Mouse (Mus musculus) urinary bladder, postnatal 25 days (tissue): ENCODE measurements around the gene Rerg.

Source experiments
- DNase-seq: peaks from one replicate; pipeline ENCODE4 v3.0.0; 2022; ENCODE audit warnings: low spot score

Rerg gene

DNA sequence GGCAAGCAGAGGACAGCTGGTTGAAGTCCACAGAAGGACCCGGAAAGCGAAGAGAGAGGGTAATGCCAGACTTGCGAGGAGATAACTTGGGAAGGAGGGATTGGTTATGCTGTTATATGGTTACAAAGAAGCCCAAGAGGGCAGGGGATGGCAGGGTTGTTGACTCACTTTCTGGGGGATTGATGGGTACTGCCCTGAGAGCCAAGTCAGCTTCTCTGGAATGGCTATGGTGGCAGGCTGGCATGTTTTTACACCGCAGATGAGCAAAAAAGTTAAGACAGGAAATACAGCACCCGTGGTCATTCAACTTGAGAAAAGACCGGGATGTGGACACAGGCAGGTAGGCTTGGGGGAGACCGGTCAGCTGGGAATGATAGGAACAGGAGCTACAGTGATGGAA lies 7.8 kb downstream of the Rerg start:
- no peak for DNase-seq

DNA sequence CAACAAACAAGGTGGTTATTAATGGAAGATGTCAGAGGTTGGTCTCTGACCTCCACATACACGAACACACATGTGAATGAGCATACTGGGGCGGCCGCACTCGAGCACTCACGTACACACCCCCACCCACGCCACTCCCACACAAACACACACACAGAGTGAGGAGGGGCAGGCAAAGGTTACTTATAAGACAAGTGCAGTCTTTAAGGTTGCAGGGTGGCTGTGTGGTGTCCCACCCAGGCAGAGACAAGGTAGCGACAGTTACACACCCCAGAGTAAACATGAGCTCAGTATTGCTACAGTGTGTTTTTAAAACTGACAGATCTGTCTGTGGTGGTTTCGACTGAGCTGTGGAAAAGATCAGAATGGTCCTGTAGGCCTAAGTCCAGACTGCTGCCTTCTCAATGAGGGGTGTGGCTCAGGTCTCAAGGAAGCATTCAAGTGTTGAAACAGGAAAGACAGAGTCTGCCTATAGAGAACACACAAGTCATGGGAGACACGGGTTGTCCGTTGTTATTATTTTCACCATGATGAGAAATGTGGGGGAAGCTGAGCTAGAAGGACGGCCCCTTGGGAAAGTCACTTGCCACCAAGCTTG lies 8.7 kb downstream of the Rerg start:
- DNase-seq: no peak

DNA sequence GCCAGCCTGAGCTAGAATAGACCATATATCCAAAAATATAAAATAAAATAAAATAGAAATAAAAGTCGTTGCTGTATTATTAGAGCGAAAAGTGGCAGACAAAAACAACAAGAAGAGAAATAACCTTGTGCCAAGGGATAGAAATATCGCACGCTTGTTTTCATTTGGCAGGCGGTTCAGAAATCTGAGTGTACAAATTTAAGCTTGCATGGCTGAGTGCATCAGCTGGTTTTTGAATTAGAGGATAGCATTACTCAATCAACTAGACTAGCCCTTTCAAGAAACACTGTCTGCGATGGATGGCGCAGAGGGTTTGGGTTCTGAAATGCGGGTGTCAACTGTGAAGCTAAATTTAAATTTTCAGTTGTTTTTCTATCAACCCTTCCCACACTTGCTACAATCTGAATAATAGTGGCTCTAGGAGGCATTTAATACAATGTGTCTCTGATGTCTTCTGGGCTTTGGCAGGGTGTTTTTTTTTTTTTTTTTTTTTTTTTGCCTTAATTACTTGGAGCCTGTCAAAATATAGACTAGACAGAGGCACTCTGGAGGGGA lies 10.8 kb downstream of the Rerg start:
- DNase-seq: no peak

DNA sequence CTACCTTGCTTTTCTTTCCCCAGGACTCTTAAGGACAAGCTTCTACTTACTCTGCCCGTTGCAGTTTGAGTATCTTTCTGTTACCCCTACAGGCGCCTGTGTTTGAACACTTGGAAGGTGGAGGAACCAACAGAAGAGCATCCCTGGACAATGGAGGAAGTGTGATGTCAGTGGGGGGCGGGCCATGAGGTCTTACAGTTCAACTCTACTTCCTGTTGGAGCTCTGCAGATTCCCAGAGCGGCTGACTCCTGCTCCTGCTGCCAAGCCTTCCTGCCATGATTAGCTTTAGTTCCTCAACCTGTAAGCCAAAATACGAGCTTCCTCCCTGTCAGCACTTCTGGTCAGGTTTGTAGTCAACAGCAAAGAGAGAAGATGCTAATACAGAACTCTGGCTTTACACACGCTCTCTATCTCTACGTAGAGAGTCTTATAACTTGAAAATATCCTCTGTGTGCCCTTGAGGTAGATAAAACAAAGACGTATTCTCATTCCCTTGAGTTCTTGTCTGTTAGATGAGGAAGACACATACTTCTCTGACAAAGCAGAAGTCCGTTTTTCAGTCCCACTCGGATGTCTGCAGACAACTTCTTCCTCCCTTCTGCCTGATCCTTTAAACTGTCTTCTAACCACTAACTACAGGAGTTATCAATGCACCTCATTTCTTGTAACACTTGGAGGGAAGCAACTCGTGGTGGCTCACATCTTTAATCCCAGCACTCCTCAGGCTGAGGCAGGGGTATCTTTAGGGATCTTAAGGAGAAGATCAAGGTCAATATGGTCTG lies 13.7 kb downstream of the Rerg start:
- DNase-seq: no peak

DNA sequence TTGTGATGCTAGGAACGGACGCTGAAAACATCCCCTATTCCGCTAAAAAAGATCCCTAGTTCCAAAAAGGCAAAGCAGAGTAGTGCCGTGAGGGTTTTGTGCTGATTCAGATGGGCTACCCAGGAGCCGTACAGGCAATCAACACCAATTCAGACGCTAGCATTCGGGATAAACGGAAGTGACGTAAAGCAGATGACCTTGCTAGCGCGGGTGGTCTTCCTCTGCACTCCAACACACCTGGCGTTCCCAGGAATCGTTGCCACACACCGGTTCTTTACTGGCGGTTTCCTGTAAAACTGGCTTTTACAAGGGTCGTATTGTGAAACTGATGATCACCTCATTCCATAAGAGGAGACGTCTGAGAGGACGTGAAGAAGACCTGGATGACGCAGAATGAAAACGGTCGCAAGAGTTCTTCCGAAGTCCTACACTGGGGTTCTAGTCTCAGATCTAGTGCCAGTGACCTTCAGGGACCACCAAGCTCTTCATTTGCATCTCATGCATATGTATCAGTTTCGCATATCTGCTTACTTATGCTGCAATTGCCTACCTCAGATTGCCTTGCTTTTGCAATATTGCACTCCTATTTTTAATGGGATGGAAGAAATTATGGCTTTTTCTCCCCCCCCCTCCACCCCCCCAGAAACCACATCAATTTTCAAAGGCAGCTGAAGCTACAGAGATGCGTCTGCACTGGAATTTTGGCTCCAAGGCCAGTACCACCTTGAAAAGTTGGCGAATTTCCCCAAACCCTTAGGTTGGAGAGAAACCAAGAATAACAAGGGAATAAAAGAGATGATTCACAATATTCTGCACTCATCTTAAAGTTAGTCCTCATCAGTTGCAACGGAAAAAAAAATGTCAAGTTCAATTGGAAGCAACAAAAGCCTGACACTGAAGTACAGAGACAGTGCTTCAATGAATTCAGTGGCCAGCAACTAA lies 14.8 kb downstream of the Rerg start:
- DNase-seq: no peak

DNA sequence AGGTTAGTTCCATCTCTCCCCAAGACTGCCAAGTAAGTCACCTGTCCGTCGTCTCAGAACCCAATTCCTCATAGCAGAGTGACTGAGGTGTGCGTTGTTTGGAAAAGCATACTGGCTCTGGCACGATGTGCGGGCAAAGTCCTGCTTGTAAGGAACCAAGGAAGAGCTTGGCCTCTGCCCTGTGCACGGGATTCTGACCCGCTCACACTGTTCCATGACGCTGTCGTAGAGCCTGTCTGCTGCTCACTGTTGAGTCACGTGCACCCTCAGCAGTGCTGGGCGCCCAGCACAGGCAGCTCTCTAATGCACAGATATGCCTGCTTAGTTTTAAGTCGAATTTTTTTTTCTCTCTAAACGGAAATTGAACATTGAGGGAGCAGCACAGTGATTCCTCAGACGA lies 17.3 kb downstream of the Rerg start:
- no peak for DNase-seq

DNA sequence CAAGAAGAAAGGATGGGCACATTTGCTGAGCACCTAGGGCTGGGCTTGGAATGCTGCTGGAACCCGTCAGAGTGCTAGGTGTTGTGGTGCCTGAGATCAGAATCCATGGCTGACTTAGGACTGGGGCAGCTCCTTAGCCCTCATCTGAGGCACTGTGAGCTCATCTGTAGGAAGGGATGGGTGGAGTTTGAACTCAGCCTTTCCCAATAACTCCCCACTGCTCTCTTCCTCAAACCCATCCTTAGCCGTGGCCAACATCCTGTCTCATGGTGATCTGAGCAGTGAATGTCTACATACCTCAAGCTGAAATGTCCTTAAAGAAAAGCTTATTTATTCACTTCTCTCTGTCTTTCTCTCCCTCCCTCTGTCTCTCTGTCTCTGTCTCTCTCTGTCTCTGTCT lies 19.3 kb downstream of the Rerg start:
- DNase-seq: no peak

DNA sequence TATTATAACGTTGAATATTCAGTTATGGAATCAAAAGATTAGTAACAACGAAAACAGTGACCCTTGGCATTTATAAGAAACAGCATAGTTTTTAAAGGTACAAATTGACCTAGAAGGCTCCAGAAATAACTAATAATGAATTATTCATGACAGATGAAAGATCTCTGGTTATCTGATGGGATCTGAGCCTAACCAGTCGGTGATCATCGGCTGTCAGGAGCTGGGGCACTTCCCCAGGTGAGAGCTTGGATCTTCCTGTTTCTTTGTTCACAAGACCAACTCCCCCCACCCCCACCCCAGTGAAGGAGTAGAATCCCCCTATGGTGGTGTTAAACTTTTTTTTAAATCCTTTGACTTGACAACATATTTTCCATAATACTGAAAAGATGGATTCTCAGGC lies 20.5 kb downstream of the Rerg start:
- DNase-seq: no peak

DNA sequence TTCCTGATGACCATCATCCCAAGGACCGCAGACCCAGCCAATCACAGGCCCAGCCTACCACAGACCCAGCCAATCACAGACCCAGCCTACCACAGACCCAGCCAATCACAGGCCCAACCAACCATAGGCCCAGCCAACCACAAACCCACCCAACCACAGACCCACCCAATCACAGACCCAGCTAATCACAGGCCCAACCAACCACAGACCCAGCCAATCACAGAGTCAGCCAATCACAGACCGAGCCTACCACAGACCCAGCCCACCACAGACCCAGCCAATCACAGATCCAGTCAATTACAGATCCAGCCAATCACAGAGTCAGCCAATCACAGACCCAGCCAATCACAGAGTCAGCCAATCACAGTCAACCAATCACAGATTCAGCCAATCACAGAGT lies 23.4 kb downstream of the Rerg start:
- DNase-seq: no peak

DNA sequence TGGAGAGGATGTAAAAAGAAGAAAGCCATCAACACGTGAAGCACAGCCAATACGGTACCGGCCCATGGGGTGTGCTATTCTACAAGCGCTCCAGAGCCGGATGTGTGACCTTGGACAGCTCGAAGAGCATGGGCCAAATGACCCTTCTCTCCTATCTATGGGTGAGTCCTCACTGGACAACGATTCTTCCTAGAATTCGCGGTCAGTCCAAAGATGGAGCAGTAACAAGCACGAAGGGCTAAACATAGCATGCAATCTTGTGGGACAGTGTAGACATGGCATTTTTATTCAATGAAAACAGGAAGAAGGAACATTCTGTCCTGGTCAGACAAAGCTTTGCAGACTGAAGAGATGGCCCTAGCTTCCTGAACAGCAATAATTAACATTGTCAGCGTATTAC lies 24.7 kb downstream of the Rerg start:
- no peak for DNase-seq

DNA sequence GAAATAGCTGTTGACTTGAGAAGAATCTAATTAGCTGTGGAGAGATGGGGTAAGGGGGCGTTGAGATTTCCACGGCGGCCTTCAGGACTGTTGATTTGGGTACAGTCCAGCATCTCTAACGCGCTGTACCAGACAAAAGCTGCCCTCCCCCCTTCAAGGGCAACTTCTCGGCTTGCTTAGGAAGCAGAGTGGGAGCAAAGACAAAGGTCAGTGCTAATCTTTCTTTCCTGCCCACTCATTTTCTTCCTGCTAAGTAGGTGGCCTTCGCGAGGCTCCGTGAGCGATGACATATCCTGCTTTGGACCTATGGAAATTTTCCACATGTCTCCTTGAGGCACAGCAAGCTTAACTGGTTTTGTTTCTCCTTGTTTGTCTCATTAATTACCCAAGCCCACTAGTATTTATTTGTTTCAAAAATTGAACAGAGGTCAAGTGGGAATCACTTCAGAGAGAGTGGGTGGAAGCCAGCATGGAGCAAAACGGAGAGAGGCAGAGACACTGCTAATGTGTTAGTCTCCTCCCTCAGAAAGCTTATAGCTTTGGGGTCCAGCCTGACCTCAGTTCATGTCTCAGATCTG lies 25.2 kb downstream of the Rerg start:
- DNase-seq: no peak

DNA sequence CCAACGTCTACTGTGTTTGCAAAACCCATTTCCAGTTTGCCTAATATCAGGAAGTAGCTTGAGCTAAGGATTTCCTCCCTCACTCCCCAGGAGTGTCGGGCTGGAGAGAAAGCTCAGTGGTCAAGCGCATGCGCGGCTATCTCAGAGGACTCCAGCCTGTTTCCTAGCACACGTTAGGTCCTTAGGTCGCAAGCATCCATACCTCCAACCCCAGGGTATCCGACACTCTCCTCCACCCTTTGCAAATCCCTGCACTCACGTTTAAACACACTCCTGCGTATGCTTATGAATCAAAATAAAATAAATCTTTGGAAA lies 25.8 kb downstream of the Rerg start:
- no peak for DNase-seq

DNA sequence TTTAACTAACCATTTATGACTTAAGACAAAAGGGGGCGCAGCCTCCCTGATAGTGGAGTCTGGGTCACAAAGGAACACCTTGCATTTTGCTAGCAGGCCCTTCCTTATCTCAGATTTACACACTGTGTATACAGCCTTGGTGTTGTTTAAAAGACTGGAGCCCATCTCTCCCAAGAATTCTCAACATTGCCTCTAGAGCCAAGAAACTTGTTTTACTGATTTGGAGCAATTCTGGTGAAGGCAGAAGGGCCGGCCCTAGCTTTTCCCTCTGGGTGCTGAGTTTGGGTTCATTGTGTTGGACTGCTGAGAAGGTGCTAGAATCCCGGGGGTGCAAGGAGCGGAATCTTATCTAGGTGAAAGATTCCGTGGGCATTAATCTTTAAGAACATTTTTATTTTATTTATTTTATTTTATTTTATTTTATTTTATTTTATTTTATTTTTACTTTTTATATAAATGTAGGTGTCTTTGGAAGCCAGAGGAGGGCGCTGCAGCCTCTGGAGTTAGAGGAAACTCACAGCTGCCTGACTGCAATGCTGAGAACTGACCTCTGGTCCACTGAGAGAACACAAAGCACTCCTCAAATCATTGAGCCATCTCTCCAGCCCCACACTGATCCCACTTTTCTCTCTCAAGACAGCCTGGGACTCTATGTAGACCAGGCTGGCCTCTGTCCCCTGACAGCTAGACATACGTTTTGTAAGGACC lies 26.3 kb downstream of the Rerg start:
- DNase-seq: no peak

DNA sequence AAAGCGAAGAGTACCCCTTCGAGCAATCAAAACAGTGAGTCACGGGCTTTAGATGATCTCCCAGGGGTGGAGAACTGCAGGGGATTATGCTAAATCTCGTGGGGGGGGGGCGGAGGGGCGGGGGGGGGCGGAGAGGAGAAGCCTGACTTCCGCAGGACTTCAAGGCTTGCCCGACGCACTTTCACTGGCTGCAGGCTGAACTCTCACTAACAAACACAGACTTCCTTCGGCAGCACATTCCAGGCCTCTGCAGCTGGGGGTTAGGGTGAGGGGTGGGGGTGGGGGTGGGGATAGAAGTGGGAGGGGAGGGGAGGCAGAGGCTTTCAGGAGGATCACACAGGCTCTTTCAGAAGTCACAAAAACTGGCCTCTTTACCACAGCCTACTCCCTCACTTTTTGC lies 27.5 kb downstream of the Rerg start:
- no peak for DNase-seq

DNA sequence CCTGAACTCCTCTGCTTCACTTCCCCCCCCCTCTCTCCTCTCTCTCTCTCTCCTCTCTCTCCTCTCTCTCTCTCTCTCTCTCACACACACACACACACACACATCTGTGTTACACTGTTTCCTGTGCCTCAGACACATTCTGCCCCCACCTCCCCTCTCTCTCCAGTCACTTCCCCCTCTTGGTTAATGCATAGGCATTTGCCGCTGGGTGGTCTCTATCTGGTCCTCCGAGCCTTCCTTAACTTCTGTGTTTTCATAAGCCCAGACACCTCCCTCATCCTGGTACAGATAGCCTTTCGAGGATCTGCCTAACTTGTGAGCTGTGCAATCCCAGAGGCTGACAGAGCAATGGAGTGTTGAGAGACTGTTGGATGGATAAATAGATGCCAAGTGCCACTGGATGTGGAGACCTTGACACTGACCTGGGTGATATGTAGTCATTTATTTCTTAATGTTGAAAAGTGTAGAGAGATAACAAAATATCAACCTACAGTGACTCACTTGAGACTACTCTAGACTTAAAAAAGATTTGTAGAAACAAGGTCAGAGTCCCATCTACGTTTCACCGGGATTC lies 29.0 kb downstream of the Rerg start:
- no peak for DNase-seq

DNA sequence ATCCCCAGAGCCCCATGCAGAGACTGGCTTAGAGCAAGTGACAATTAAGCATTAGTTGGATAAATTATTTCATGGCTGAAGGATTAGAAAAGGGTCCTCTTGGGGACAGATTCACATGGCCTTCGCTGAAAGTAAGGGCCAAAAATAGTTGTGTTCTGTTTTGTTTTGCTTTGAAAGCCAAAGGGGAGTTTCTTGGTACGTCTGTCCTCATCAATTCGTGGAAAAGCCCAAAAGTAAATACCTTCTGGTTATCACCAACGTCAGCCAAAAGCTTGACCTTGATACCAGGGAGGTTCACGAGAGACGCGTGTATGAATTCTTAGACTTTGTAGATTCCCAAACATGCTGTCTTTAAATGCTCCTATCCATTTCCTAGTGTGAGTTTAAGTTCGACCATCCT lies 31.5 kb downstream of the Rerg start:
- no peak for DNase-seq

DNA sequence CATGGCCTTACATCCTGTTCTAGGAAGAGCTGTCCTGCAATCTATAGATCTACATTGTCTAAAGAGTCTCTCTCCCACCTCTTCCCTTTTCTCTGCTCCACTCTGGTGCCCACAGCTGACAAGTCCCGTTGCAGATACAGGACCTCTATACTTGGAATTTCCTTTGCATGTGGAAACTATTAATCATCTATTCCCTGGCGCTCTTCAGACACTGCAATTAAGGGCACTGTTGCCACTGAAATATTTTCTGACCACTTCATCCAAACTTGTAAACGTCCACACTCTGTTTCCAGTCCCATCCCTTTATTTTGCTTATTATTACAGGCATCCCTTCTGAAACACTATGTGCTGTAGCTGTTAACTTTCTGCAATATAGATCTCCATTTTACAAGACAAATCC lies 31.9 kb downstream of the Rerg start:
- no peak for DNase-seq

DNA sequence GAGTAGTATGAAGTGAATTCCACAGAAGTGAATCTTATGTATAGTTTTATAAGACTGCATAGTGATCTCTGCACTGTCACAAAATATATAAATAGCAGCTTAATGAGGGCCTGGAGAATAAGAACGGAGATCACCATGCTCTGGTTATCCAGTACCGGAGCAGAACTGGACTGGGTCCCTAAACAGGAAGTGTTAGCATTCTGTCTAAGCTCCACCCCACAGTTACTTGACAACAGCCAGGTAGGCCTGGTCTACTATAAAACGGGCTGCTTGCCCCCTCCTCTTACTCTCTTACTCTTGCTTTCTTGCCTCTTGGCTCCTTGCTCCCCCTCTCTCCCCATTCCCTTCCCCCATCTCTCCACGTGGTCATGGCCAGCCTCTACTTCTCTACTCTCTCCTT lies 33.9 kb downstream of the Rerg start:
- no peak for DNase-seq

DNA sequence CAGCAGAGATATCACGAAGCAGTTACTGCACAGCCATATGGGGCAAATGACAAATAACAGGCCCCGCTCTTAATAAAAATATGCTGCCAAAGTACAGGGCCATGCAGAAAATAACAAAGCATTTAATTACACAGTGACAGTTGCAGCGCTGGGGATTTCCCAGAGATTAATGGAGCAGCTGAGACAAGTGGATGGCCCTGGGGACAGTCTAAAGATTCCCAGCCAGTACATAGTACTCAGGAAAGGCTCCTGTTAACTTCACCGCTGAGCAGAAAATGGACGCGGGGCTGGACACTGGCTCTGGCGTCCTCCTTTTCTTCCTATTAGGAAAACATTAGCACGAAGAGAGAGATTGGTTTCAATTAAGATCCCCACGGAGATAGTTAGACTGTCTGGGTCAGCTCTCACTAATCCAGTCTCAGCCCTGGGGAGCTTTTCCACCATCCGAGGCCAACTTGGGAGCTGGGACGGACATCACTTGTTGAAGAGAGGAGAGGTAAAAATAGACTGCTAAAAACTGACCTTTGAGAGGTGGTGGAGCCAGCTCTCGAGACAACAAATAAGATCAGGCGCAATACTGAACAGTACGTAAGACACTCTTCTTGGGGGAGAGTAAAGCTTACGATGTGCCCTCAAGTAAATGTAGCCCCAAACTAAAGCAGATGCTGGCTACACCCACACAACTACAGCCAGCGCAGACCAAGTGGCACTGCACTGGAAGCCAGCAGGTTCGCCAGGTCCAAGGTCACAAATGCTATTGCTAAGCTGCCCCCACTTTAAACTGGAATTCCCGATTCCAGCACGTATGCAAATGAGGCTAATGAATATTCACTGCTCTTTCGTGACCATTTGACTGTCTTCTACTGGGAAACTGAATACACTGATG lies 34.5 kb downstream of the Rerg start:
- no peak for DNase-seq

DNA sequence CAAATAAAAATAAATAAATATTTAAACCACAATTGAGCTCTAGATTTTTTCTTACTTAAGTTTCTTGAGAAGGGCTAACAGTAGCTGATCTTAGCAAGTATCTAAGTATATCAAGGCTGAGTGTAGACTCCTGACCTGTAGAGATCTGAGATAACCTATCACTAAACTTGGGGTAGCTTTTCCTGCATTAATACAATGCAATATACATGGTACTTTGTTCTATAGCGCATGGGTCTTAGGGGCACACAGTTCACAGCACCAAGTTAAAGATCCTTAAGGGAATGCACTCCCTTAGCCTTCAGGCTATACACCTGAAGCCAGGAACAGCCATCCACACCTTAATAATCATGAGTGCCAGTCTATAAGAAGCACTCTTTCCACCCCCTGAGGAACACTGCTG lies 38.5 kb downstream of the Rerg start:
- no peak for DNase-seq

DNA sequence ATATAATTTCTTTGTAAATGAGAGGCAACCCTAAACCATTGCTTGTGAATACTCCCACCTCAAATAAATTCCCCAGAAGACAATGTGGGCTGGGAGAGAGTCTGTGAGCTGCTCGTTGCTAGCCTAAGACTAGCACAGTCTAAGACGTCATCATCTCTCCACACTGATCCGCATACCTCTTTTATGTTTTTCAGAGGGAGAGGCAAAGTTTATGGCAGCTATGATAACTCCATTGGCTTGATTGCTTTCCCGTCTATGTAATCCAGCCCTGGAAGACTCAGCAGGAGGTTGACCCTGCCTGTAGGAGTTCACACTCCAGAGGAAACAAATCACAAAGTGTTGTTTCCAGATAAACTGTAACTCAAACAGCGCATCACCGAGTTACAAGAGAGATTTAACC lies 38.9 kb downstream of the Rerg start:
- no peak for DNase-seq
